Mouse (Mus musculus) small intestine, adult 2 months (tissue): ENCODE measurements around the gene Tmem81.

Source experiments
- CTCF ChIP-seq: fragments of 200-500 bp; IDR thresholded peaks from 2 replicates; pipeline ENCODE4 v1.5.1; 2012; ENCODE audit warnings: low read depth, mild to moderate bottlenecking, control low read depth, inconsistent platforms, low read length, moderate library complexity, mixed read lengths; ENCODE audit not compliant: insufficient replicate concordance, insufficient read length; ENCODE audit errors: extremely low read depth
- POLR2A ChIP-seq: fragments of 200-500 bp; IDR thresholded peaks from 2 replicates; pipeline ENCODE4 v1.6.1; 2012; ENCODE audit warnings: low read depth, mild to moderate bottlenecking, control low read depth, inconsistent platforms, low read length, moderate library complexity

- TF ChIP-seq CTCF (no peak), POLR2A (no peak)
Observed at GRCm38 (mm10) chr1:132542762-132543306, 36.8 kb downstream of the Tmem81 start, which contains the start of gene Cntn2.
